Mouse (Mus musculus) spleen, postnatal 14 days (tissue): Measurements from ENCODE around the gene Foxp2.

Experiments
- DNase-seq, 2 experiments: peaks; one replicate each; pipeline ENCODE4 v3.0.0; 2021 to 2022; ENCODE audit warnings: low spot score in 2 of 2

Foxp2 gene

GRCm38 (mm10) chr6:15101548-15101947 is 200.4 kb downstream of the Foxp2 start:
- no peak for DNase-seq

GRCm38 (mm10) chr6:15120916-15121315 is 219.8 kb downstream of the Foxp2 start:
- no peak for DNase-seq

GRCm38 (mm10) chr6:15121339-15121738 is 220.2 kb downstream of the Foxp2 start:
- no peak for DNase-seq

GRCm38 (mm10) chr6:15130142-15130541 is 229.0 kb downstream of the Foxp2 start:
- no peak for DNase-seq

GRCm38 (mm10) chr6:15142094-15142493 is 240.9 kb downstream of the Foxp2 start:
- no peak for DNase-seq

- no peak for DNase-seq
These were observed 250.5 kb downstream of the Foxp2 start for GRCm38 (mm10) chr6:15151619-15152018.

GRCm38 (mm10) chr6:15163508-15164053 is 262.4 kb downstream of the Foxp2 start:
- no peak for DNase-seq

- no peak for DNase-seq
These were observed 275.6 kb downstream of the Foxp2 start for GRCm38 (mm10) chr6:15176754-15177153.

- DNase-seq, result no peak
These were observed 291.7 kb downstream of the Foxp2 start for GRCm38 (mm10) chr6:15192877-15193276.

GRCm38 (mm10) chr6:15242176-15242942 is 341.2 kb downstream of the Foxp2 start:
- DNase-seq, result no peak

- no peak for DNase-seq
These were observed 356.2 kb downstream of the Foxp2 start for GRCm38 (mm10) chr6:15257393-15257792.

- DNase-seq, result no peak
These were observed 356.7 kb downstream of the Foxp2 start for GRCm38 (mm10) chr6:15257893-15258292.

- no peak for DNase-seq
These were observed 367.0 kb downstream of the Foxp2 start for GRCm38 (mm10) chr6:15268136-15268535.

- no peak for DNase-seq
These were observed 384.1 kb downstream of the Foxp2 start for GRCm38 (mm10) chr6:15285213-15285612.

GRCm38 (mm10) chr6:15294081-15294480 is 392.9 kb downstream of the Foxp2 start:
- no peak for DNase-seq

GRCm38 (mm10) chr6:15299279-15299678 is 398.1 kb downstream of the Foxp2 start:
- DNase-seq, result no peak

GRCm38 (mm10) chr6:15310671-15311070 is 409.5 kb downstream of the Foxp2 start:
- DNase-seq, result no peak

- no peak for DNase-seq
These were observed 415.8 kb downstream of the Foxp2 start for GRCm38 (mm10) chr6:15316948-15317347.

GRCm38 (mm10) chr6:15318343-15318742 is 417.2 kb downstream of the Foxp2 start:
- DNase-seq, result no peak

GRCm38 (mm10) chr6:15321551-15321974 is 420.4 kb downstream of the Foxp2 start:
- no peak for DNase-seq

- no peak for DNase-seq
These were observed 421.9 kb downstream of the Foxp2 start for GRCm38 (mm10) chr6:15323099-15323498.

- DNase-seq, result no peak
These were observed 446.6 kb downstream of the Foxp2 start for GRCm38 (mm10) chr6:15347705-15348104.

GRCm38 (mm10) chr6:15355852-15356251 is 454.7 kb downstream of the Foxp2 start:
- no peak for DNase-seq
